Comparison of ENCODE assay signal across 17 mouse cellular contexts in genomic region chr6:88146576-88146975, GRCm38 (mm10). TPM values are rescaled to one million over a fixed set of nuclear protein-coding genes. Genes with fewer than 3 reads are reported as not detected.
DNase-seq lines count a peak whose midpoint lies in the region; ATAC-seq and TF ChIP-seq lines count a peak whose summit lies in the region.
"Had no signal": no experiment of that assay in that cellular context is flagged by ENCODE, and none has a peak within 500 bp of the region (broad histone marks: within the 10 kb centered on the region; RNA-seq: fewer than 3 reads in every experiment).

No protein-coding gene starts in this region.

- TF ChIP-seq POLR2A in cortical plate, adult 2 months (IDR thresholded peaks at IDR 0.05; ENCODE audit: extremely low read depth, insufficient read depth, low read length): no peak

- H3K9ac ChIP-seq in heart, embryonic 12.5 days: no peak overlapping the region
- H3K9ac ChIP-seq in lung, embryonic 16.5 days (ENCODE audit: low read length): no peak overlapping the region
- H3K9ac ChIP-seq: heart, embryonic 13.5 days; liver, postnatal 0 days; midbrain, embryonic 13.5 days; neural tube, embryonic 13.5 days had no signal

- H3K36me3 ChIP-seq in heart, embryonic 12.5 days: no peaks in the 10 kb centered on the region
- H3K36me3 ChIP-seq in lung, embryonic 16.5 days (ENCODE audit: control insufficient read depth, insufficient read depth, low read length): no peaks in the 10 kb centered on the region
- H3K36me3 ChIP-seq: forebrain, embryonic 10.5 days; heart, embryonic 13.5 days; midbrain, embryonic 13.5 days; neural tube, embryonic 13.5 days had no signal

- peak; percentile 38 for DNase-seq in heart, postnatal 4 days
- peak; percentile 71 for DNase-seq in 416B (ENCODE audit: low read depth)
- DNase-seq in frontal cortex, postnatal 25 days (ENCODE audit: low spot score in 2 of 2): no peak
- DNase-seq: adrenal gland, adult 8-10 months; cerebellum, postnatal 10 days; gastrocnemius, postnatal 14 days; liver, postnatal 0 days; thymus, postnatal 36 days had no signal

- H3K9me3 ChIP-seq in heart, embryonic 12.5 days (replicated peaks): peaks cover 10% of the 10 kb centered on the region; the same call in 1 of the 2 replicates
- H3K9me3 ChIP-seq in lung, embryonic 16.5 days (ENCODE audit: control insufficient read depth, low read length): peaks cover 3% of the 10 kb centered on the region; the same call in 1 of the 2 replicates
- H3K9me3 ChIP-seq: forebrain, embryonic 10.5 days; midbrain, embryonic 13.5 days; neural tube, embryonic 13.5 days had no signal

- H3K4me2 ChIP-seq in heart, embryonic 12.5 days: no peak overlapping the region
- no peak overlapping the region for H3K4me2 ChIP-seq in lung, embryonic 16.5 days (ENCODE audit: low read depth, low read length)
- H3K4me2 ChIP-seq: heart, embryonic 13.5 days; midbrain, embryonic 13.5 days; neural tube, embryonic 13.5 days had no signal

- 66% methylated on average over 8 of the region's 8 CpGs for WGBS in heart, embryonic 12.5 days
- 65% methylated on average over 8 of the region's 8 CpGs for whole genome bisulfite sequencing in lung, embryonic 16.5 days

- peaks cover 9% of the 10 kb centered on the region; the same call in 1 of the 2 replicates for H3K4me1 ChIP-seq in heart, embryonic 12.5 days (replicated peaks)
- no peaks in the 10 kb centered on the region for H3K4me1 ChIP-seq in cortical plate, adult 2 months (ENCODE audit: control insufficient read depth, insufficient read depth, low read length)
- peaks cover 9% of the 10 kb centered on the region; the same call in 1 of the 2 replicates for H3K4me1 ChIP-seq in lung, embryonic 16.5 days (replicated peaks; ENCODE audit: control insufficient read depth, insufficient read depth, low read length)

- TF ChIP-seq CTCF in cortical plate, adult 2 months (IDR thresholded peaks at IDR 0.05; ENCODE audit: extremely low read depth, insufficient read depth, low read length): no peak

- no peak overlapping the region for H3K4me3 ChIP-seq in heart, embryonic 12.5 days
- H3K4me3 ChIP-seq in cortical plate, adult 2 months (ENCODE audit: insufficient read depth, low read length): no peak overlapping the region
- H3K4me3 ChIP-seq in lung, embryonic 16.5 days (ENCODE audit: low read length): no peak overlapping the region
- H3K4me3 ChIP-seq: forebrain, embryonic 10.5 days; heart, embryonic 13.5 days; midbrain, embryonic 13.5 days; neural tube, embryonic 13.5 days had no signal

- no peak overlapping the region for H3K27ac ChIP-seq in heart, embryonic 12.5 days (ENCODE audit: poor library complexity, severe bottlenecking)
- H3K27ac ChIP-seq in cortical plate, adult 2 months (ENCODE audit: insufficient read depth, low read length): peak overlapping the region; percentile 72; the same call in 1 of the 2 replicates
- peak overlapping the region; percentile 85 for H3K27ac ChIP-seq in lung, embryonic 16.5 days (ENCODE audit: low read length)
- H3K27ac ChIP-seq: heart, embryonic 13.5 days; midbrain, embryonic 13.5 days; neural tube, embryonic 13.5 days had no signal

- ATAC-seq in heart, embryonic 12.5 days (ENCODE audit: insufficient number of reproducible peaks, low FRiP score): no peak
- no peak for ATAC-seq in lung, embryonic 16.5 days (ENCODE audit: low read depth)
- no peak for ATAC-seq in frontal cortex, adult (ENCODE audit: low TSS enrichment)
- ATAC-seq: intestine, embryonic 16.5 days had no signal

- no peaks in the 10 kb centered on the region; the same call in 1 of the 2 replicates for H3K27me3 ChIP-seq in heart, embryonic 12.5 days (replicated peaks)
- no peaks in the 10 kb centered on the region for H3K27me3 ChIP-seq in lung, embryonic 16.5 days (ENCODE audit: control insufficient read depth, insufficient read depth, low read depth, low read length)
- H3K27me3 ChIP-seq: midbrain, embryonic 13.5 days; neural tube, embryonic 13.5 days had no signal

RNA-seq across cellular contexts. Expression of gene Gata2, which starts 47.1 kb away (rescaled TPM):
- 10 to 100 TPM; 15.2 to 16.8 TPM for total RNA-seq in heart, postnatal 4 days (2021)
- polyA plus RNA-seq in heart, embryonic 12.5 days (2016; fragmentation: Nextera tagmentation; extraction: Ambion mirVana): 20.8 and 21.3 TPM in 2 replicates
- polyA plus RNA-seq in cortical plate, adult 2 months (2012; rRNA removed): 5.8 and 6.1 TPM in 2 replicates
- polyA plus RNA-seq in lung, embryonic 16.5 days (2015; fragmentation: Nextera tagmentation; extraction: Ambion mirVana): 23.6 and 23.9 TPM in 2 replicates

Comparison
In these comparisons a context has a peak if more than half of its experiments do, and no peak if none do; other contexts are left out.
1. DNase-seq: peak in heart, postnatal 4 days (single experiment) and 416B (single experiment); none in frontal cortex, postnatal 25 days (0 of 2).